Mouse (Mus musculus): ENCODE measurements around the gene Dlat. TPM values are rescaled to one million over a fixed set of nuclear protein-coding genes. Genes with fewer than 3 reads are reported as not detected.

Dlat gene
- 33.7 and 50.9 TPM in 2 replicates for polyA plus RNA-seq (2015; fragmentation: Nextera tagmentation; extraction: Ambion mirVana)

DNA sequence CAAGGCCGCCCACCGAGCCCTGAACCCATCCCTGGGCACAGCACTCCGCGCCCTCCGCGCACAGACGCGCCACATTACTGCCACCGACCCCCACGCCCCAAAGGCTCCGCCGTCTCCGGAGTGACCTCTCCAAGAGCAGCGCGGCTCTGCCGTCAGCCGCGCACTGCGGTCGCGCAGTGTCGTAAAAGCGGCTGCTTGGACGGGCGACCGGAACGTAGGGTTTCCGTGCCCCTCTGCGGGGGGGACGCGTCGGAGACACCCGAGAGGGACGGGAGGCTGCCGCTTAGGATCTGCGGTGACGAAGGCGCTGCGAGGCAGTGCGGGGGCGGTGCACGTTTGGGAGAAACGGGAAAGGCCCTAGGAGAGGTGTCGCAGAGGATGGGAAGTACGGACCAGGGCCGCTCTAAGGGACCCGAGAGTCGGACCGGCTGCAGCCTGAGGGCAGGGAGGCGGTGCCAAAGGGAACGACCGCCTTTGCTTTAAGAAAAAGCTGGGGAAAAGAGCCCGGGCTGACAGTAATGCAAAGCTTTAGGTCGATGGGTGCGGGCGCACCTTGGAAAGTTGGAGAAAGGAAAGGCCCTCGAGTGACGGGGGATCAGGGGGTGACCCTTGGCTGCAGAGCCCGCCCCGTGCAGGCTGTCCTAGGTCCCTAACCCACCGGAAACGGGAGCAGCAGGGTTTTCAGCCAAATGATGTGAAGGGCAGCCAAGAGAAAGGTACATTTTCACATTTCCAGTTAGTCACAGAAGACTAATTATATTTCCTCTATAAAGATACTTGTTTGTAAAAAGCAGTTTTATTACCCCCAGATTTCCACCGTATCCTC lies at the start of gene Dlat:
Gene Dlat (minus strand): TSS at position 389 of the 826 bp plus-strand sequence.

DNA sequence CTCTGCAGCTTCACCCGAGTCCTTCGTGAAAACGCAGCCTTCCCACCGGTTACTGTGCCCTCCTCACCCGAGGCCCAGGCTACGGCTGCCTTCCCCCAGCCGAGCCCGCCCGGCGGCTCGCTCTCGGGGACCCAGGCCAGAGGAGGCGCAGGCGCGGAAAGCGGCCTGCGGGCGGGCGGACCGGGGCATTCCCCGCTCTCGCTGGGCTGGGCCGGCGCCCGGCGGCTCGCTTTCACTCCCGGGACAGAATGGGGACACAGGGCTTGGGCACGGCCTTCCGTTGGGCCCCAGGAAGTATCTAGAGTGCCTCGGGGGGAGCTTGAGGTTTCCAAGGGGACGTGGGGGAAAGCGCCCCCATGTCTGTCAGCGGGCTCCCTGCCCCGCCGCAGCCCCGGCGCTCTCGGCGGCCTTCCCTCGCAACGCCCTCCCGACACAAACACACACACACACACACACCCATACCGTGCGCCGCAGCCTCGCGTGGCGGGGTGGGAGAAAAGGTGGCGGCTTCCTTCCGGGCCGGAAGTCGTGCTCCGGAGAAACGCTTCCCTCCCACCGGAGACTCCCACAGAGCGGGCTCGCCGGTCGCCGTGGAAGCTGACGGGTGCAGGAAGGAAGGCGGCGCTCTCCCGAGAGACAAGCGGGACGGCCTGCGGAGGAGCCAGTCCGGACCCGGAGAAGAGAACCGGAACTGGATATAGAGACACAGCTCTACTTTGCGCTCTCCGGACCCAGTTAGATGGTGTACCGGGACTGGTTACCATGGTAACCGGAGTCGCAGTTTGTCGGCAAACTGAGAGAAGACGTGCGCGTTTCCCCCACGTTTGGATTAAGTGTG lies 42.6 kb downstream of the Dlat start, which contains the start of the genes Pih1d2 and Nkapd1:
Gene Pih1d2 (plus strand): TSS at position 556 of the 838 bp plus-strand sequence.
Gene Nkapd1 (minus strand): TSS at position 699 of the 838 bp plus-strand sequence.

DNA sequence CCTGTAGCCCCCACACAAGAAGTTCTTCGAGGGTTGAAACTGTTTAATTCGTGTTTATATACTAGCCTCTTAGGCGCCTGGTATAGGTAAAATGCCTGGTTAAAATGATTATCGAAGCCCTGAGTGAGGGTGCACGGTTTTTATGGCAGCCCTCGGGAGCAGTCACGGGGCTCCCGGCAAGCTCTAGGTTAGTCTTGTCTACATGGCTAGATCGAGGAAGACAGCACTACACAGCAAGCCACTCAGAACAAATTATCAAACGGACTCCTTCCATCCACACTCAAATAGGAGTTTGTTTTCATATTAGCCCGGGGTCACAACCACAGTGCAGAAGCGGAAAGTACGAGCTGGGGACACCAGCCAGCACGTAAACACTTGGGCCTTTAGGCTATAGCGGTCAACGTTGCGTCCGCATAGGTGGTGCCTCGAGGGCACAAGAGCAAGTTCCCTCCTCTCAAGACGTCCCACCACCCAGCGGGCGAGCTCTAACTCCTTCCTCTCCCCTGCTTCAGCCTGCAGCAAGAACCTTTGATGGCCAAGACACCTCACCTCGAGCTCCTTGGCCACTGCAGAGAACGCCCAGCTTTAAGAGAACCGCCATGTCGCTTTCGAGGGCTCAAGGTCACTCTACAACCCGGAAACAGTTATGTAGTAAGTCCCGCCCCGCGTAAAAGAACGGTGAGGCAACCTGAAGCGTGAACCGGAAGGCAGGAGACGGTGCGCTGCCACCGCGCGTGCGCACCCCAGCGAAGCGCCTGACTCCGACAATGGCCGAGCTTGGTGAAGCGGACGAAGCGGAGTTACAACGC lies 56.2 kb downstream of the Dlat start, which contains the start of the genes Sdhd and Timm8b:
Gene Sdhd (minus strand): TSS at position 624 of the 809 bp plus-strand sequence.
Gene Timm8b (plus strand): TSS at position 722 of the 809 bp plus-strand sequence.

Other genes with a start within 250 kb of the Dlat start
- gene Plet1, start 165.3 kb downstream of the Dlat start, polyA plus RNA-seq (2015; fragmentation: Nextera tagmentation; extraction: Ambion mirVana) = 2.3 and 2.9 TPM in 2 replicates
- gene Pts, start 131.1 kb downstream of the Dlat start, polyA plus RNA-seq (2015; fragmentation: Nextera tagmentation; extraction: Ambion mirVana) = 157 and 177 TPM in 2 replicates
- 17.3 and 23.0 TPM in 2 replicates for gene Il18, start 105.0 kb downstream of the Dlat start, polyA plus RNA-seq (2015; fragmentation: Nextera tagmentation; extraction: Ambion mirVana)
- 0.28 and 0.36 TPM in 2 replicates for gene Bco2, start 104.6 kb downstream of the Dlat start, polyA plus RNA-seq (2015; fragmentation: Nextera tagmentation; extraction: Ambion mirVana)
- gene Tex12, start 98.5 kb downstream of the Dlat start, polyA plus RNA-seq (2015; fragmentation: Nextera tagmentation; extraction: Ambion mirVana) = not detected in 2 replicates
- 387 and 421 TPM in 2 replicates for gene Sdhd, start 56.0 kb downstream of the Dlat start, polyA plus RNA-seq (2015; fragmentation: Nextera tagmentation; extraction: Ambion mirVana)
- 516 and 1,009 TPM in 2 replicates for gene Timm8b, start 55.9 kb downstream of the Dlat start, polyA plus RNA-seq (2015; fragmentation: Nextera tagmentation; extraction: Ambion mirVana)
- 4.1 and 4.4 TPM in 2 replicates for gene Pih1d2, start 42.5 kb downstream of the Dlat start, polyA plus RNA-seq (2015; fragmentation: Nextera tagmentation; extraction: Ambion mirVana)
- 20.6 and 22.3 TPM in 2 replicates for gene Nkapd1, start 42.3 kb downstream of the Dlat start, polyA plus RNA-seq (2015; fragmentation: Nextera tagmentation; extraction: Ambion mirVana)
- 6.4 and 10.8 TPM in 2 replicates for gene Dixdc1, start 79.7 kb upstream of the Dlat start, polyA plus RNA-seq (2015; fragmentation: Nextera tagmentation; extraction: Ambion mirVana)
- gene 2310030G06Rik, start 86.8 kb upstream of the Dlat start, polyA plus RNA-seq (2015; fragmentation: Nextera tagmentation; extraction: Ambion mirVana) = 11.2 and 17.0 TPM in 2 replicates
- 112 and 178 TPM in 2 replicates for gene Cryab, start 91.5 kb upstream of the Dlat start, polyA plus RNA-seq (2015; fragmentation: Nextera tagmentation; extraction: Ambion mirVana)
- gene Hspb2, start 92.6 kb upstream of the Dlat start, polyA plus RNA-seq (2015; fragmentation: Nextera tagmentation; extraction: Ambion mirVana) = 14.4 and 35.5 TPM in 2 replicates
- gene Fdxacb1, start 108.5 kb upstream of the Dlat start, polyA plus RNA-seq (2015; fragmentation: Nextera tagmentation; extraction: Ambion mirVana) = 7.8 and 9.9 TPM in 2 replicates
- 18.2 and 22.4 TPM in 2 replicates for gene Alg9, start 115.2 kb upstream of the Dlat start, polyA plus RNA-seq (2015; fragmentation: Nextera tagmentation; extraction: Ambion mirVana)
- gene 1110032A03Rik, start 115.7 kb upstream of the Dlat start, polyA plus RNA-seq (2015; fragmentation: Nextera tagmentation; extraction: Ambion mirVana) = 91.2 and 102 TPM in 2 replicates
- gene Ppp2r1b, start 185.5 kb upstream of the Dlat start, polyA plus RNA-seq (2015; fragmentation: Nextera tagmentation; extraction: Ambion mirVana) = 14.4 and 22.7 TPM in 2 replicates